Mouse (Mus musculus) R1 (cell line): ENCODE measurements at regions not wholly inside any gene's neighbourhood (a gene's known extent, or its start where the extent isn't known, plus 50 kb on each side); places are given as distances from the start of the nearest gene placed in this dataset.

ENCODE experiments used
- DNase-seq: peaks from one replicate; pipeline ENCODE4 v3.0.0-alpha.2; 2018; ENCODE audit warnings: low read depth, low spot score

GRCm38 (mm10) chr14:81456396-81456795 is 1472.5 kb downstream of the Olfm4 start:
- no peak for DNase-seq

- peak; percentile 79 for DNase-seq
Measured at GRCm38 (mm10) chr14:81479261-81479660, 1495.4 kb downstream of the Olfm4 start.

GRCm38 (mm10) chr14:81483594-81483993 is 1499.7 kb downstream of the Olfm4 start:
- DNase-seq, result no peak

GRCm38 (mm10) chr14:81508934-81509333 is 1525.1 kb downstream of the Olfm4 start:
- DNase-seq, result no peak
